Mouse (Mus musculus): Measurements from ENCODE around the gene Cyp3a11.
"Not testable (repeated sequence)": the region's sequence is repeated elsewhere in the genome, so short reads cannot be mapped to it uniquely, and the experiment has no call there.

The Cyp3a11 gene

DNA sequence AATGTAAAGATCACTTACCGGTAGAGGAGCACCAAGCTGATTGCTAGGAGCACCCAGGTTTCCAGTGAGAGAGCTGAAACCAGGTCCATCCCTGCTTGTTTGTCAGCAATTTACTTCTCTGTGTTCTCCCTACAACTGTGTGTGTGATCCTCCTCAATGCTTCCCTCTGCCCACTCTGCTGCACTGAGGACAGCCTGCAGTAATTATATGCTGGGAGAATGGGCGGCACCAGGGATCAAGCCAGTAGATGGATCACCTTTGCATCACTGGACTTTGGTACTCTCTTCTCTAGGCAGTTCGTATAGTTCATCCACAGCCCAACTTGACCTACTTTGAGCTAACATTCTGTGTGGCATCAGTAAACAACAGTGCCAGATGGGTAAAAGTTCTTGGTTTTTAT is at the start of gene Cyp3a11:
TSS of gene Cyp3a11 (minus strand) at position 277 of the 400 bp plus-strand sequence.
- no peak for DNase-seq

DNA sequence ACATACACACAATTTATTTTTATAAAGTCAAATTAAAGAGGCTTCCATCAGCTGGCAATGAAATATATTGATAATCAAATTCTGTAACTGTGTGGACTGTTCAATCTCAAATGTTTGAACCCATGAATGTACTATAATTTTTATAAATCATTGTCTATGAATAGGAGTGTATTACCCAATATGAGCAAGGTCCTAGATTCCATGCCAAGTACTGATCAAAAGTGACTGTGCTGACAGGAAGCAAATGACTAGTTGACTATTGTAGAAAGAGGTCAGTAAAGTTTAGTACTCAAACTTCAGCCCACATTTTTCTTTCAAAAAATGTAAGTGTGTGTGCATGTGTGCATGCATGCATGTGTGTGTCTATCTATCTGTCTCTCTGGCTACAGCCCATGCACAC is 33.1 kb upstream of the Cyp3a11 start:
- DNase-seq = no peak

DNA sequence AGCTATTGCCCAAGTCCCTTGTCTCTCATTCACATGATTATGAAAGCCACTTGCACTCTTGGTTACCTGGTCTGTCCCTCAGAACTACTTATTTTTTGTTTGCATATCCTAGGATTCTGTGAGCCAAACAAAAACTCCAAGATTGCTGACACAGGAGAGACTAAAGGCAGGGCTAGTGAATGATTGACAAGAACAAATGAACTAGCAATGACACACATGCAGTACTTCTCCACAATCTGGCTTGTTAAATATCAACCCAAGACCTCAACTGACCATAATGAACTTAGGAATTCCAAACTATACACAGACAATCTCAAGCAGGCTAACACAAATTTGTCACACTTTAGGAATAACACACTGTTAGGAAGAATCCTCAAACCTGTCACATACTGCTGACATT is 32.0 kb upstream of the Cyp3a11 start:
- no peak for DNase-seq

DNA sequence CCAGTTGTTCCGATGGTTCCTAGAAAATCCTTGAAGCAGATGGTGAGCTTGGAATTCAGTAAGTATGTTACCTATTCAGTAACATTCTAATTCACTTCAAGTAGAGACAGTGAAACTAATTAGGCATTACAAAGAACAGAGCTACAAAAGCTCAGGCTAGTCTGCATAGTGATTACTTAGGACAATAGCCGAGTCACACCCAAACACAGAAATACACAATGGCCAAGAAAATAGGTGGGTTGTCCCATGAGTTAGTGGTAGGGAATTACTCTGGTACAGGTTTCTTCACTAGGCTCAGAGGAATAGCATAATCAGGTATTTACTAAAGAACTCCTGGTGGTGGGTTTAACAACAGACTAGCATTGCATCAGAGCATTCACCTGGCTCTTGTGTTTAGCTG is 27.2 kb upstream of the Cyp3a11 start:
- DNase-seq = not testable (repeated sequence)

DNA sequence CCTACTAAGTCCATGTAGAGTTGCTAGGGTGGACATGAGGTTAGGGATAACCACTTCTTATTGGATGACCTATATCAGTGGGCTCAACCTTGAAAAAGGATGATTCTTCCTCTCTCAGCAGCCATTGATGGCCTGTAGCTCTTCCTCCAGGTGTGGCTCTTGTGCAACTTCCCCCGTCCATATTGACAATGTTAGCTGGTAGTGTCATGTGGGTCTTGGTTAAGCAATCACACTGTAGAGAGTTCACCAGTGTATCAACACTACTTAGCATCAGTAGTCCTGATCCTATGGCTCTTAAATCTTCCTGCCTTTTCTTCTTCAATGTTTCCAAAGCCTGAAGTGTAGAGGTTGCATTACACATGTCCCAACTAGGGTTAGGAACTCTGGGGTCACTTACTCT is 24.8 kb upstream of the Cyp3a11 start:
- no peak for DNase-seq

DNA sequence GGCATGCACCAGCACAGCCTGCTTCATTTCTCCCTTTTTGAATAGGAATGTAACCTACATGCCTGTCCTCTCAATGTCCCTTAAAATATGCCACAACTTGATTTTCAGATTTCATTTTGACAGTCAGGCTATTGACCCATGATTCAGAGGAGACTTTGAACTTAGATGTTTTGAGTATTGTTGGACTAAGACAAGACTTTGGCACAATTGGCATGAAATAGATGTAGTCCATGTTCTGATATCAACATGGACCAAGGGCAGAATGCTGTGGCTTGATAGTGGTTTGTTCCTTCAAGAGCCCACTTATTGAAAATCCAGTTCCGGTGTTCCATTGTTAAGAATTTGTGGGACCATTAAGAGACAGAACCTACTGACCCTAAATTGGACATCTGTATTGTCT is 23.6 kb upstream of the Cyp3a11 start:
- no peak for DNase-seq

DNA sequence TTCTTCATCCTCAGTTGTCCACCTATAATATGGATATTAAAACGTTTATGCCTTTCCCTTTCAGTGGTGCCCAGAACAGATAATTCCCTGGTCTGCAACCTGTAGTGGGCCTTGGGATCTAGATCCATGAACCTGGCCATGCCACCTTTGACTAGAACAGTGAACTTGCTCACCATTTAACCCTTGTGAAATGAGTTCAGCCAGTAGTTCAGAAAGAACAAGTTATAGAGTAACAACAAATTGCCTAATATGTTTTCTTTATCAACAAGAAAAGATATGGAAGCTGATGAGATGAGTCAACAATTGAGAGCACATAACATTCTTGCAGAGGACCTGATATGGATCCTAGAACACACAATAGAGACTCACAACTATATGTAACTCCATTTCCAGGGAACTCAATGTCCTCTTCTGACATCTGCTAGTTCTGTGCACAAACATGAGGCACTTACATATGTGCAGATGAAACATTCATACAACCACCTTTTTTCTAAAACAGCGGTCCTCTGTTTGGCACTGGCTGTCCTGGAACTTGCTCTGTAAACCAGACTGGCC is 20.7 kb upstream of the Cyp3a11 start:
- no peak for DNase-seq

DNA sequence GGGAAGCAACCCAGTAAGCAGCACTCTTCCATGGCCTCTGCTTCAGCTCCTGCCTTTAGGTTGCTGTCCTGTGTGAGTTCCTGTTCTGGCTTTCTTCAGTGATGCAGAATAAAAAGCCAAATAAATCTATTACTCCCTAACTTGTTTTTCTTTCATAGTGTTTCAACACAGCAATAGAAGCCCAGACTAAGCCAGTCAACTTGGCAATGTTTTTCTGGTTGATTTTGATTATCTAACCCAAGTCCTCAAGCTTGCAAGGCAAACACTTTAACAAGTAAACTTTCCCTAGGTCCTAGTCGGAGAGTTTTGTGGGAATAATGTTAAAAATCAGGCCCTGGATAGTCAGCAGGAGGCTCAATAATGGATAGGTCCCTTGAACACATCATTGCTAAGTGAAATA is 17.5 kb upstream of the Cyp3a11 start:
- no peak for DNase-seq

DNA sequence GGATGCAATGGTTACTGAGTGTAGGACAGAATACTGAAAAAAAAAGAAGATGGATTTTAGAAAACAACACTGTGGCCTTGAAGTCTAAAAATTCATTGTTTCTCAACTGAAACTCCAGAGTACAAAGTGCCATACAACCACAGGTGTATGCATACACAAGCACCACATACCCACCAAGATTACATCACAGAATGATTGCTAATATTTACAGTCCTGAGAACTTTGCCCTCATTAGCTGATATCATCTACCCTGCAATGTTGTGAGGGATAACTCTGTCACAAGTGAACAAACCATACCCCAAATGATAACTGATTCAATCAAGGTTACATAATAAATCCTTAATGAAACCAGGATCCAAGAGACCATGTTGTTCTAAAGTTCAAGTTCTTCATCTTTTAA is 1.4 kb upstream of the Cyp3a11 start:
- DNase-seq = no peak

DNA sequence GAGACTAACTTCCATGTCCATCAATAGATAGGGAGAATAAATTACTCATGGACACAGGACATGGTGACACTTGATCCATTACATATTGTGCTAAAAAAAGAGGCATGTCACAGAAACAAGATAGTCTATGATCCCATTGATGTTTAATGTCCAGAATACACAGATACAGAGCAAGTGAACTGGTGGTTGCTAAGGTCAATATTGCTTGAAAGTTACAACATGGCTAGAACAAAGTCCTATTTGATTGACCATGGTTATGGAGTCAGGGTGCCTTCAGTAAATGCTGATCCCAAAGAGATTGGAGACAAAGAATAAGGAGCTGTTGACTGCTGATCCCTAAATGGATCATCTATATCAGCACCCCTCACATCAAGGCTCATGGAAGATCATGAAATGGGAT is 12.3 kb downstream of the Cyp3a11 start:
- DNase-seq = not testable (repeated sequence)

DNA sequence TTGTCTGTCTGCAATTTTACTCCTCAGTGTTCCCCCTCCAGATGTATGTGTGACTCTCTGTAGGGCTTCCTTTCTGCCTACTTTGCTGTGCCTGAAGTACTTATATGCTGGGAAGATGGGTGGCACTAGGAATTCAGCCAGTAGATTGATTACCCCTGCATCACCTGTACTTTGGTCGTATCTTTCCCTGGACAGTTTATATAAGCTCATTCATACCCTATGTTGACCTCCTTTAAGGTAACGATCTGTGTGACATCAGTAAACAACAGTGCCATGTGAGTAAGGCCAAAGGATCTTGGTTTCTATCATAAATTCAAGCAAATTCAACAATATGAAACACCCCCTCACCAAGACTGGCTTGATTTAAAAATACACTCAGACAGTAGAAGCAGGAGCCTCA is 74.0 kb downstream of the Cyp3a11 start, which contains the start of gene Cyp3a44:
TSS of gene Cyp3a44 (minus strand) at position 79 of the 400 bp plus-strand sequence.
- not testable (repeated sequence) for DNase-seq

Data from thymus, postnatal 36 days (tissue).